Mouse (Mus musculus) olfactory bulb, adult 2 months (tissue): ENCODE measurements around the gene Plekho2. TPM values are rescaled to one million over a fixed set of nuclear protein-coding genes. Genes with fewer than 3 reads are reported as not detected.

Experiments used
- H3K27ac ChIP-seq: fragments of 200-500 bp; 2 replicates; pipeline ENCODE4 v1.5.1; 2012; ENCODE audit warnings: low read depth, low read length; ENCODE audit not compliant: insufficient read depth
- H3K4me1 ChIP-seq: fragments of 200-500 bp; 2 replicates; pipeline ENCODE4 v1.6.1; 2012; ENCODE audit warnings: low read length; ENCODE audit not compliant: control insufficient read depth, insufficient read depth
- H3K4me3 ChIP-seq: fragments of 200-500 bp; 2 replicates; pipeline ENCODE4 v1.5.1; 2012; ENCODE audit warnings: mild to moderate bottlenecking, low read depth, low read length, moderate library complexity; ENCODE audit not compliant: insufficient read depth
- CTCF ChIP-seq: fragments of 200-500 bp; IDR thresholded peaks from 2 replicates; pipeline ENCODE4 v1.5.1; 2012; ENCODE audit warnings: low read depth, mild to moderate bottlenecking, low read length, moderate library complexity; ENCODE audit not compliant: insufficient read depth
- POLR2A ChIP-seq: fragments of 200-500 bp; IDR thresholded peaks from 2 replicates; pipeline ENCODE4 v1.6.1; 2012; ENCODE audit warnings: mild to moderate bottlenecking, low read depth, low read length, moderate library complexity; ENCODE audit not compliant: insufficient read depth
- WGBS: fragments of 180-500 bp; shearing (Covaris S2); methylation state at CpG from one replicate; pipeline ENCODE4 v1.1.7; 2018; 5-methylcytosine and 5-hydroxymethylcytosine counted together
- polyA plus RNA-seq: library from polyadenylated mRNA; stranded (reverse); fragments of >200 nt; gene quantifications from 2 replicates; pipeline ENCODE4 v1.2.4, GENCODE M21; 2012; ENCODE audit warnings: low replicate concordance; ENCODE audit not compliant: missing spikeins, insufficient read depth, insufficient read length

Plekho2 gene
- polyA plus RNA-seq, 1 experiment = not detected

DNA sequence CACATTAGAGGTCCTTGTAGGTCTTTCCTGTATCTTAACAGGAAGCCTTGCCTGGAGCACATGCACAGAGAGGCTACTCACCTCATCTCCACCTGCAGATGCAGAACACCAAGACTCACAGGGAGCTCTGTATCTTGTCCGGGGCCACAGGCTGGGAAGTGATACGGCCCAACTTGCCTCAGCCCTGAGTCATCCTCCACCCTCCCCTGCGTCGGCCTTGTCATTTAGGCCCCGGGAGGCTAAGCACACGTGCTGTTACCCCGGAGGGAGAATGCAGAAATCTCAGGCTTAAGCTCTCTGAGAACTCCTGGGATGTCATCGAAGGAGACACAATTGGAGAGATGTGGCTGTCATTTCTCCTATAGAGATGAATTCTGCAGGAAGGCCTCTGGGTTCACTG, 50.2 kb downstream of the Plekho2 start:
- WGBS = 52% methylated on average over 8 of the region's 8 CpGs
- Histone ChIP-seq H3K27ac (no peak overlapping the region), H3K4me3 (no peak overlapping the region), H3K4me1 (peaks cover 7% of the 10 kb centered on the region)
- TF ChIP-seq CTCF (no peak), POLR2A (no peak)

GRCm38 (mm10) chr9:65528417-65529038, 51.3 kb downstream of the Plekho2 start:
- no peak overlapping the region for H3K4me3 ChIP-seq
- TF ChIP-seq POLR2A (no peak), CTCF (no peak)
- WGBS = 82% methylated on average over 6 of the region's 6 CpGs

DNA sequence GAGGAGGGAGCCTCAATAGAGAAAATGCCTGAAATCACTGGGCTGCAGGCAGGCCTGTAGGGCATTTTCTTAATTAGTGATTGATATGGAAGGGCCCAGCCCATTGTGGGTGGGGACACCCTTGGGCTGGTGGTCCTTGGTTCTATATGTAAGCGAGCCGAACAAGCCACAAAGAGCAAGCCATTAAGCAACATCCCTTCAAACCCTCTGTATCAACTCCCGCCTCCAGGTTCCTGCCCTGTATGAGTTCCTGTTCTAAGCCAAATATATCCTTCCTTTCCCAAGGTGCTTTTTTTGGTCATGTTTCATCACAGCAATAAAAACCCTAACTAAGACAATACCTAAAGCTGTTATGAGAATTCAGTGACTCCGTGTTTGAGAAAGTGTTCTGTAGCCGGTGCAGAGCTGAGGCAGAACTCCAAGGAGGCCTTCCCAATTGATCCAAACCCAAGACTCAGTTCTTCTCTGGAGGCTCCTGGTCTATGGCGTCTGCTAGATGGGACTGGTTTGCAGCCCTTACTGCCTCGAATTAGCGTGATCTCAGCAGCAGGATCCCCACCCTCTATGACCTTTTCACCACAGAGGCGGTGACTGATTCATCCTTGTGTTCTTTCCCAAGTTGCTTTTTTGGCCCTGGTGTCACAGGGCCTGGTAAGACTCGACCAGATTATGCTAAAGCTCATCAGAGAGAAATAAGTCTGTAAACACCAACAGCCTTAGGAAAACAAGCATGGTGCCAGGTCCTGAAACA, 54.2 kb downstream of the Plekho2 start:
- Histone ChIP-seq H3K4me1 (peaks cover 7% of the 10 kb centered on the region), H3K27ac (no peak overlapping the region), H3K4me3 (no peak overlapping the region)
- WGBS = 72% methylated on average over 10 of the region's 10 CpGs
- TF ChIP-seq POLR2A = no peak
- no peak for TF ChIP-seq CTCF

More at GRCm38 (mm10) chr9:65528417-65529038, 51.3 kb downstream of the Plekho2 start:
- Histone ChIP-seq H3K4me1 (peaks cover 7% of the 10 kb centered on the region), H3K27ac (no peak overlapping the region)

- no peak overlapping the region for H3K27ac ChIP-seq
- H3K4me1 ChIP-seq = peaks cover 3% of the 10 kb centered on the region
- WGBS = 24% methylated on average over 14 of the region's 14 CpGs
- no peak overlapping the region for H3K4me3 ChIP-seq
- TF ChIP-seq CTCF (peak; percentile 91), POLR2A (no peak)
Observed at GRCm38 (mm10) chr9:65523611-65524364, 56.1 kb downstream of the Plekho2 start.

DNA sequence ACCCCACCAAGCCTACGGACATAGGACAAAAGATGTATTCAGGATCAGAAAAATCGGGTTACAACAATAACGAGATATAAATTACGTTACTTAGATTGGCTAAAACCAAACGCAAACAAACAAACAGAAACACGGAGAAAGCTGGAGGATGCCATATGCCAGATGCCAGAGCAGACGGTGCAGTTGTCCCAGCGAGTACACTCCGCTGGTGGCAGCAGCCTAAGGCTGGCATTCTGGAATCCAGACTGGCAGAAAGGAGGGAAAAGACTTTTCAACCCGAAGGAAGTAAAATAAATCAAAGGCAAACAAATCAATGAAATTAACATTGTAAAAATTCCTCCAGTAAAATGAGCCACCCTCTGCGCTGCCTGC, 59.3 kb downstream of the Plekho2 start:
- 9% methylated on average over 11 of the region's 11 CpGs for WGBS
- no peaks in the 10 kb centered on the region; the same call in 1 of the 2 replicates for H3K4me1 ChIP-seq
- peak overlapping the region; percentile 22; the same call in 1 of the 2 replicates for H3K27ac ChIP-seq
- TF ChIP-seq POLR2A (no peak), CTCF (no peak)
- peak overlapping the region; percentile 53 for H3K4me3 ChIP-seq

DNA sequence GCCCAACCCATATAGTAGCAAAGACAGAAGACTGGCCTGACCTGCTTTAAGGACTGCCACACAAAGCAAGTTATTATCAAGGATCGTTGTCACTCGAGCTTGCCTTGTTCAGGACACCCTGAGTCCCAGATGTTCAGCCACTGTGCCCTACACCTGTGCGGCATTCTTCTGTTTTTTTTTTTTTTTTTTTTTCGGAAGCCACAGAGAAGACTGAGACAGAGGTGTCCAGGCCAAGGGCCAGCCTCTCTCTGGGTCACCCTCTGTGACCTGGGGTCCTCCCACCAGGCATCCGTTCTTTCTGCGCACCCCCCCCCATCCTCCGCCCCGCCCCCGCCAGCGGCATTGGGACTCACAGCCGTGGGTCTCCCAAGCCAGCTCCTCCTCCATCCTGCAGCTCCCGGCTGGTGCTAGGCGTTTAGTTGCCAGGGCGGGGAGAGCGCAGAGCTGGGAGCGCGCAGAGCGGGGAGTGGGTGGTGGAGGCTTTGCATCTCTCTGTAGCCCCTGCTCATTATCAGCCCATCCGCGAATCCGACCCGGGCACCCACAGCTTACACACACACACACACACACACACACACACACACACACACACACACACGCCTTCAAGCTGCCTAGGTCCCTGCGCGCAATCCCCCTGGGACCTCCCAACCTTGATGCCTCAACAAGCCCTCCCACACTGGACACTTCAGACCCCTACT, 59.9 kb downstream of the Plekho2 start, which contains the start of gene Ankdd1a:
TSS of gene Ankdd1a (minus strand) at position 387 of the 698 bp plus-strand sequence.
- Histone ChIP-seq H3K4me1 (no peaks in the 10 kb centered on the region; the same call in 1 of the 2 replicates), H3K4me3 (peak within 1 kb of the TSS; percentile 53), H3K27ac (peak within 1 kb of the TSS; percentile 22; the same call in 1 of the 2 replicates)
- TF ChIP-seq POLR2A = no peak
- no peak for TF ChIP-seq CTCF
- 2% methylated on average over 25 of the region's 25 CpGs for WGBS

DNA sequence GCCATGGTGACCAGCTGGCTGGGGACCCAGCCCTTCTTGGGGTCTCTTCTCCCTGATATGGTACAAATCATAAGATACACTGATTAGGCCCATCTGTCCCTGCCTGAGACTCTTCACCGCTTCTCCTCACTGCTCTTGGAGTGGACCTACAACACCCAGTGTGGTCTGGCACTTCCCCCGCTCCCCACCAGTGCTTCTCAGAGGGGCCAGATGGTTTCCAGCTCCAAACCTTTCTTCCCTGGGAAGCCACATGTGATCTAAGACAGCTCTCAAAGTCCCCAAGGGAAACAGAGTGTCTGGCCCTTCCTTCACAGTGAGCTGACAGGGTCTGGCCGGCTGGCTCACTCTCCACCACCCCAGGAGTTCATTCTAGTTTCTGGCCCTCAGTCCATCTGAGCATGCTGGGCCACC, 65.0 kb downstream of the Plekho2 start:
- WGBS = 90% methylated on average over 3 of the region's 3 CpGs
- Histone ChIP-seq H3K4me1 (peaks cover 3% of the 10 kb centered on the region; the same call in 1 of the 2 replicates), H3K4me3 (no peak overlapping the region), H3K27ac (no peak overlapping the region)
- TF ChIP-seq POLR2A (no peak), CTCF (no peak)

DNA sequence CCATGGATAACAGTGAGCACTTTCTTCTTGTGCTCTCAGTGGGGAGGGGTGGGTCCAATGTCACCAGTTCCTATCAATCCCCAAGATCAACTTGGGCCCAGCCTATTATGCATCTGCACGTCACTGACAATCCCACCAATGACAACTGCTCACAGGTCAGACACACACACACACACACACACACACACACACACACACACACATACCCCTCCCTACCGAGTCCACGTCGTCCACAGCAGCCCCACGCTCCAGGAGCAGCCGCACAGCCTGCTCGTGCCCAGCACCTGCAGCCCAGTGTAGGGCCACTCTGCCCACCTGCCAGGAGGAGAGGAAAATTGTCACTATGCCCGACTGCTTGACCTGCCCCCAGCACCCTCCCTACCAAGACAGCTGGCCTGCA, 65.4 kb downstream of the Plekho2 start:
- 71% methylated on average over 8 of the region's 8 CpGs for WGBS
- H3K4me1 ChIP-seq = peaks cover 3% of the 10 kb centered on the region; the same call in 1 of the 2 replicates
- TF ChIP-seq CTCF (no peak), POLR2A (no peak)
- no peak overlapping the region for H3K27ac ChIP-seq
- H3K4me3 ChIP-seq = no peak overlapping the region
